Mouse (Mus musculus): ENCODE data around the gene Rock2.

Rock2 gene

DNA sequence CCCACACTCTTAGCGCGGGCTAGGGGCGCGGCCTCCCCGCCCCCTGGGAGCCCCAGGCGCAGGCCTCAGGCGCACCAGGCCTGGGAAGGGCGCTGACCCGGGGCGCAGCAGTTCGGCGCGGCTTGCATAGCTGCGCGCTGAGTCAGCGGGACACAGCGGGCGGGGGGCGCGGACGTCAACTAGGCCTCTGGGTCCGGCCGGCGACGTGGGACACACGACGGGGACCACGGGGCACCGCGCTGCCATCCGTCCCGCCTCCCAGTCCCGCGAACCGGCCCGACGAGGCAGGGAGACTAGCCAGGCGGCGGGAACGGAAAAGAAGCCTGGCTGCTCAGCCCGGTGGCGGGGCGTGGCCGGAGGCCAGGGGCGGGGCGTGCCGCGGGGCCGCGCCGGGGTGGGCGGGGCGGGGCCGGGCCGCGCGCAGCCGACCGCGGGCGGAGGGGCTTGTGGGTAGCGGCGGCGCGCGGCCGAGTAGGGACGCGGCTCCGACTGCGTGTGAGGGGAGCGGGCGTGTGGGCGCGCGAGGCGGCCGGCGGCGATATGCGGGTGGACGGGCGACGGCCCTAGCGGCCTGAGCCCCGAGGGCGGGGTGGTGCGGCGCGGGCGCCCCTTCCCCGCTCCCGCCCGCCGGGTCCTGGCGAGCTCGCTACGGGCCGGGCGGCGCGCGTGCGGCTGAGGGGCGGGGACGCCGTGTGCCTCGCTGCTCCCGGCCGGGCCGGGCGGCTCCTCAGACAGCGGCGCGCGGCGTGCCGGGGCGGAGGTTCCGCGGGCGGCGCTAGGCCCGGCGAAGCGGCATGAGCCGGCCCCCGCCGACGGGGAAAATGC is at the start of gene Rock2:
TSS of gene Rock2 (plus strand) at position 500 of the 825 bp plus-strand sequence.
- DNase-seq (ENCODE audit: low spot score) = peak; percentile 71

- DNase-seq (ENCODE audit: low spot score) = no peak
These were observed 47.4 kb upstream of the Rock2 start for GRCm38 (mm10) chr12:16847204-16847792.

GRCm38 (mm10) chr12:16848501-16848900 is 46.2 kb upstream of the Rock2 start:
- no peak for DNase-seq (ENCODE audit: low spot score)

DNA sequence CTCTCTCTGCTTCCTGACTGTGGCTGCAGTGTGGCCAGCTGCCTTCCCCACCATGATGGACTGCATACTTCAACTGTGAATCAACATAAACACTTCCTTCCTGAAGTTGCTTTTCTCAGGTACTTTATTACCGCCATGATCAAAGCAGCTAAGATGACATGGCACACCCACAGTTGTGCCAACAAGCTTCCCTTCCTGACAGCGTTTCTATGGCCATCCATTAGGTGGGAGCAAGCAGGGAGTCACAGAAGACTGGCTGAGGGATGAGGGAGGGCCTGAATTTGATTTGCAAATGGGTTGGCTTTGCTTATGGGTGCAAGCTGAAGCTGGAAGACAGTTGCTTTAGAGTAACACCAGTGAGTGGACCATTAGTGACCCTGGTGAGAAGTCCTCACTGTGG is 44.9 kb upstream of the Rock2 start:
- no peak for DNase-seq (ENCODE audit: low spot score)

- no peak for DNase-seq (ENCODE audit: low spot score)
These were observed 44.0 kb upstream of the Rock2 start for GRCm38 (mm10) chr12:16850431-16851375.

GRCm38 (mm10) chr12:16853431-16854165 is 41.1 kb upstream of the Rock2 start:
- DNase-seq (ENCODE audit: low spot score) = no peak

GRCm38 (mm10) chr12:16855632-16856305 is 38.9 kb upstream of the Rock2 start:
- DNase-seq (ENCODE audit: low spot score) = peak; percentile 88

DNA sequence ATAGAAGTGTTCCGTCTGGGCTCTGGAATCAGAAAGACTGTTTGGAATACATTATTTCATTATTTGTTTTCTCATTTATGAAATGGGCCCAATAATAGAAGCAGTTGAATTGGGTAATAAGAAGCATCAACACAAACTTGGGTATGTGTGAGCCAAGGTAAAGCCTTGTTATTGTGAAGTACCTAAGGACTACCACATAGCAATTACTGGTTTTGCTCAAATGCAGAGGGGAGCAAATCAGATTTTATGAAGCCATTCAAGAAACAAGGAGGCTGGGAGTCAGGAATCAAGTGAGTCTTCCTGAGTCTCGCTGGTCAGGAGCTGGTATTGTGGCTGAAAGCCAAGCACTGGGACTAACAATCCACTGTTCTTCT is 38.4 kb upstream of the Rock2 start:
- DNase-seq (ENCODE audit: low spot score) = no peak

DNA sequence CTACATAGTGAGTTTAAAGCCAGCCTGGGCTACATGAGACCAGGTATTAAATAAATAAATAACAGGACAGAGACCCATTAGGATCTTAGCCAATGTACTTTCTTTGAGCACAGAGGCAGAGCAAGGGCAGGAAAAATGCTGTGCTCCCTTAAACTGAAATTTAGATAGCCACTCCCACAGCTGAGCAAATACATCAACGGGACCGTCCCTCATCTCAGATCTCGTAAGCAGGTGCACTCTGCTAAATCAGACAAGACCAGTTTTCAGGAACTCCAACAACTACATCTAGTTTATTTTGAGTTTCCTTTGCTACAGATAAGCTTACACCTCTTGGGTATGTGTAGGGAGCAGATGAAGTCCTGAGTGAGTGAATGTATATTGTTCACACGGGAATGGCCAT is 36.6 kb upstream of the Rock2 start:
- DNase-seq (ENCODE audit: low spot score) = no peak

GRCm38 (mm10) chr12:16859781-16860180 is 34.9 kb upstream of the Rock2 start:
- DNase-seq (ENCODE audit: low spot score) = no peak

- no peak for DNase-seq (ENCODE audit: low spot score)
These were observed 34.2 kb upstream of the Rock2 start for GRCm38 (mm10) chr12:16860533-16860932.

GRCm38 (mm10) chr12:16860961-16861360 is 33.7 kb upstream of the Rock2 start:
- no peak for DNase-seq (ENCODE audit: low spot score)

DNA sequence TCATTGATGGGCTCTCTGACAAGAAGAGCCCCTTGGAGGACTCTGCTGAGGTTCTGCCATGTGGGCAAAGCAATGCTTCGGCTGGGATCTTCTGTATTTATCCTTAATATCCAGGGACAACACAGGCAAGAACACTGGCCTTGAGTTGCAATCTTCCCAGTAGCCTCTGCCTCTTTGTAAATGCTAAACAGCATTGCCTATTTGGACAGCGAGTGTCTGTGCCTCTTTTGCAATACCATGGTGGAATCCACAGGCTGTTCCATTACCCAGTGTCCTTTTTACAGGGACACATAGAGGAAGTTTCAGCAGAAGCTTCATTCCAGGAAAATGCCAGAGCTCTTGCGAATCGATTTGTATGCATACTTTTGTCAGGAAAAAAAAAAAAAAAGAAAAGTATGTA is 30.2 kb upstream of the Rock2 start:
- no peak for DNase-seq (ENCODE audit: low spot score)

DNA sequence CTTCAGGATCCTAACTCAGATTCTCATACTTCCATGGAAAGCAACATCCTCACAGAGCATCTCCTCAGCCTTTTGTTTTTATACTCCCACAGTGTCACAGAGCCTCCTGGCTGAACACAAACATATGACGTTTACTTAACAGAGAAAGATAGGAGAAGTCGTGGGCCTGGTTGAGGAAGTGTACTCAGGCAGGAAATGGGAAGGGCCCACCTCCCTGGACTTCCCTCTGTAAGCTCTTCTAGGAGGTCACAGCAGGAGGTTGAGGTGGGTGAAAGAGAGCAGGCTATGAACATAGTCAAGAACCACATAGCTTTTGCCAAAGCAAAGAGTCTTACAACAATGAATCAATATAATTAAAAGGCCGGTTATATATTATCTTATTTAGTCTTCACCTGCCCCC is 28.8 kb upstream of the Rock2 start:
- DNase-seq (ENCODE audit: low spot score) = no peak

- DNase-seq (ENCODE audit: low spot score) = no peak
These were observed 28.2 kb upstream of the Rock2 start for GRCm38 (mm10) chr12:16866460-16866859.

- DNase-seq (ENCODE audit: low spot score) = no peak
These were observed 27.4 kb upstream of the Rock2 start for GRCm38 (mm10) chr12:16867306-16867705.

DNA sequence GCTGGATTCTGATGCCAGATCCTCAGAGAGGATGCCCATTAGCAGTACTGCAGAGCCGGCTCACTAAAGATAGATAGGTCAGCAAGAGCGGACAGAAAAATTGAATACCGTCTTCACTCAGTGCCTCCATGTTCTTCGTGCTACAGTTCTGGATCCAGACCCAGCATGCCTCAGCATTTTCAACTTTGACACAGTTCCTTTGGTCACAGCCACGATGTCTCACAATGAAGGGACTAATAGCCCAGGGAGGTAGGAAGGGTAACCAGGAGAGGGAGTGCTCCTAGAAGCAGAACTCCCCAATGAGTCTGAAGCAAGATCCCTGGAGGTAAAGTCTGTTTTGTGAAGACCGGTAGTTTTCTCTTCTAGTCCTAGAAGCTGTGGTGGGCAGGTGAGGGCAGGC is 26.1 kb upstream of the Rock2 start:
- DNase-seq (ENCODE audit: low spot score) = no peak

DNA sequence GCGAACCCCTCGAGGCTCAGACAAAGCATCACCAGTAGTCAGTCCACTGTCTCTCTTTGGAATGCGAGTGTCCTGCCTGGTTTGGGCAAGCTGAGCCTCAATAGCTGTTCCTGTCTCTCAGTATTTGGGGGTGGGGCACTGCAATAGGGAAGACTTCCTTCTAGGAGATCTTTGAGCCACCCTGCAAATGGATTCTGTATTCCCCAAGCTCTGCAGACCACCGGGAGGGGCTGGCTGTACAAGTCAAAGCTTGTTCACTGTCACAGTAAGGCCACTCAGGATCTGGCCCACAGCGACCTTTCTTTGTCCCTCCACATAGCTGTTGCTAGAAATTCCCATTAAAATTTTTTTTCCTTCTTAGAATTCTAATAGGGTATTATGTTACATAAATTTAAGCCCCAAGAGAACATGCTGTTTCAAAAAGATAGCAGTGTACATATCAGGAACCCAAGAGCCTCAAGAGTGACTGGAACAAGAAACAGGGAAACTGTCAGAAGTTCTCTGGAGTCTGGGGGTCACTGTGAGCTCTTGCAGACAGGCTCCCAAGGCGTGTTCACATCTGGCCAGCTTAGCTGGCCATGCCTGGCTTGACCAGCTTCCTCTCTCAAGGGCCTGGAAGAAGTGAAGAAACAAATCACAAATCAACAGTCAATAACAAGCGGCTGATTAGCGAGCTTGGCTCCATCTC is 25.5 kb upstream of the Rock2 start:
- no peak for DNase-seq (ENCODE audit: low spot score)

DNA sequence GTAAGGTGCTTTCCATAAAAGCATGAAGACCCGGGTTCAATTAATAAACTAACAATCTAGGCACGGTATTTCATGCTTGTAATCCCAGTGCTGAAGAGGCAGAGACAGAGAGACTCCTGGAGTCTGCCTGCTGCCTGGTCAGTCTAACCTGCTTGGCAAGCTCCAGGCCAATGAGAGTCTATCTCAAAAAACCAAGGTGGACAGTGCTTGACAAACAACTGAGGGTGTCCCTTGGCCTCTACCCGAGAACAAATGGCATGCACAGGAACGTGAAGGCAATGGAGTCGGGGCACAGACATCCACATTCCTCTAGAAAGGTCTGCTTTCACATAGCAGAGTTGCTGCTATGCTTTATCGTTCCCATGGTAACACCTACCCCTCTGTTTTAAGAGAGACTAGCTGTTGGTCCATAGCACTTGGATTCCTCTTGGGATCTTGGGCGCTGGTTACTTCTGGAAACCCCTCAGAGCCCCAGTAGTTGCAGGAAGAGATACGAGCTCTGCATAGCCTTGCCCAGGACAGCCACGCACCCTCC is 24.8 kb upstream of the Rock2 start:
- no peak for DNase-seq (ENCODE audit: low spot score)

DNA sequence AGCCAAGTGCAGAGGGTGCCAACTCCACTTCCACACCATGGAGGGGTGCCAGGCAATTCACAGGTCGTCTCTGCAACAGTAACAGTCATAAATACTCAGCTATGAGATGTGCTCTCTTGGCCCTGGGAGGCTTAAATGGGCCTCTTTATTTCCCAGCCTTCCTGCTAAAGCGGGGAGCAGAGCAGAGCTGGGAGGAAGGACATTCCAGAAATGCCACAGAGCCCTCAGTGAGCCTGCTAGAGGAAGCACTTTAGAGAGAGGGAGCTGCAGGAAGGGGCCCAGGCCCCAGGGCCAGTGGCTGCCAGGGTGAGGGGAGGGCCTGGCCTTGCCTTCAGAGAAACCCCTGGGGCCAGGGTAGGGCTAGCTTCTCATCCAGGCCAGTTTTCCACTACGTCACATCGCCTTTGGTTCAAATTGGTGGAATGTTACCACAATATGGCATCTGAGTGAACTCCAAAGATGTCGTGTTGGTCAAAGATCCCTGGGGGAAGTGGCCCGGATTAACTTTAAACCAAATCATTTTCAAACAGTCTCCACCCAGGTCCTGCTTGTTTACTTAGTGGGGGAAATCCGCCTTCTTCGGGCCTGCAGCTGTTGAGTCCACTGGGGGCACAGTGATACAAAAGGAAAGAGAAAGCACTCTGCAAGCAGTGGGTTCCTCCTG is 24.2 kb upstream of the Rock2 start:
- DNase-seq (ENCODE audit: low spot score) = no peak

Measured in left cerebral cortex, adult 11 months (tissue).